Mouse (Mus musculus) cerebellum, postnatal 25 days (tissue): ENCODE results near the gene Pde2a.

Source experiments
- DNase-seq, 2 experiments: peaks; one replicate each; pipeline ENCODE4 v3.0.0; 2021; ENCODE audit warnings: mixed read lengths in 2 of 2

Pde2a gene

GRCm38 (mm10) chr7:101477200-101477599 lies 55.7 kb downstream of the Pde2a start:
- no peak for DNase-seq

DNA sequence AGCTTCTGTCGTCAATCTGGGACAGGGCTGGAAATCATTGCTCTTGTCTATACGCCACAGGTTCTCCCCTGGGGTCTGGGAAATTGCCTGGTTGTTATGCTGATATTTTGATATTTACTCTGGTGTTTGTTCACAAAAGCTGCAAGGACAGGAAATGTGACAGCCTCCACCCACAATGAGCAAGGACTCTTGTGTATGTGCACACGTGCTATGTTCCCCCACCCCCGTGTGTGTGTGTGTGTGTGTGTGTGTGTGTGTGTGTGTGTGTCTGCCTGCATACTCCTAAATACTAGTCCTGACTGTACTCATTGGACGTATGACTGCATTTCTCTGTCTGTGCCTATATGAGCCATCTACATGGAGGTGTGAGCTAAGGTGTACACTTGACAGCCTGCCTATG lies 56.6 kb downstream of the Pde2a start:
- no peak for DNase-seq

GRCm38 (mm10) chr7:101479841-101480240 lies 58.4 kb downstream of the Pde2a start:
- DNase-seq: peak in 1 of 2 experiments; percentile 45

- DNase-seq: no peak
These were observed 59.2 kb downstream of the Pde2a start for GRCm38 (mm10) chr7:101480671-101481070.

DNA sequence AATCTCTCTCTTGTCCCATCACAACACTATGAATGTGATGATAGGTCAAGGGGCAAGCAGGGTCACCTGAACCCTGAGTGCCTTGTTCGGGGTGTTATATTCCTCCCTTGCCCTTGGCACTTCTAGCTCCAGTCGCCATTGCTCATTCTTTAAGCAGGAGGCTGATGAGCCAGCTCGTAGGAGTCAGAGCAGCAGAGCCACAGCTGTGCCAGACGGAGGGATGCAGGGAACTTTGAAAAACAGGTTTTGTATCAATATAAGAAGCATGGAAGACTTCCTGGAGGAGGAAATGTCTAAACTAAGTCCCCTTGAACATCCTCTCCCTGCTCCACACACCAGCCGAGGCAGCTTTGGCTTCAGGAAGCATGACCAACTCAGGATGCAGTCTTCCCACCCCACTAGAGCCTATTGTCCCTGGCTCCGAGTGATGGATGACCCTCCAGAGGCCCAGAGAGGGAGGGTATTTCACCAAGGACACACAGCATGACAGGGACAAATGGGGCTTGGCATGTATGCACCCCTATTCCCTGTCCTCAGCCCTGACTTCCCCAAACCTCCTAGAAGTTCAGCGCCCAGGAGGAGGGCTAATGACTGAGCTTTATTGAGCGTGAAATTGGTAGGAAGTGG lies 60.5 kb downstream of the Pde2a start:
- no peak for DNase-seq

DNA sequence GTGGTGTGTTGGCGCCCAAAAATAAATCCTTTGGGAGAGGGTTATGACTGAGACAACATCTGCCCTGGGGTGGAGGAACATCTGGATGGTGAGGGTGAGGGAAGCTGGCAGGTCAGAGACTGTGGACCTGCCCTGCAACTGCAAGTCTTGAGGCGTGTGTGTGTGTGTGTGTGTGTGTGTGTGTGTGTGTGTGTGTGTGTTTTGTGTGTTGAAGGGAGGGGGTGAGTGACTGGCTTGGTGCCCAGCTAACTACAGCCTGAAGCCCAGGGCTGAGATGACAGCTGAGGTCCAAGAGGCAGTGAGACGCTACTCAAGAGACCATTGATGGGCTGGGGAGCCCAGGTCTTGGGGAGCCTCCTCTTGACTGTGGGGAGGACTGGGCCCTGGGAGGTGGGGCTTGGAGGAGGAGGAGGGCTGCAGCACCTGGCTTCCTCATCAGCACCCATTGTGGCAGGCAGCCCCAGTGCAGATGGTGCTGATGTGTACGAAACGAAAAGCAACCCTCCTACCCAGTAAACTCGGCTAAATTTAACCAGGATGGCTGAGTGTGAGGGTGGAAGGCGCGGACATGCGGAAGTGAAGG lies 61.1 kb downstream of the Pde2a start:
- DNase-seq: no peak

DNA sequence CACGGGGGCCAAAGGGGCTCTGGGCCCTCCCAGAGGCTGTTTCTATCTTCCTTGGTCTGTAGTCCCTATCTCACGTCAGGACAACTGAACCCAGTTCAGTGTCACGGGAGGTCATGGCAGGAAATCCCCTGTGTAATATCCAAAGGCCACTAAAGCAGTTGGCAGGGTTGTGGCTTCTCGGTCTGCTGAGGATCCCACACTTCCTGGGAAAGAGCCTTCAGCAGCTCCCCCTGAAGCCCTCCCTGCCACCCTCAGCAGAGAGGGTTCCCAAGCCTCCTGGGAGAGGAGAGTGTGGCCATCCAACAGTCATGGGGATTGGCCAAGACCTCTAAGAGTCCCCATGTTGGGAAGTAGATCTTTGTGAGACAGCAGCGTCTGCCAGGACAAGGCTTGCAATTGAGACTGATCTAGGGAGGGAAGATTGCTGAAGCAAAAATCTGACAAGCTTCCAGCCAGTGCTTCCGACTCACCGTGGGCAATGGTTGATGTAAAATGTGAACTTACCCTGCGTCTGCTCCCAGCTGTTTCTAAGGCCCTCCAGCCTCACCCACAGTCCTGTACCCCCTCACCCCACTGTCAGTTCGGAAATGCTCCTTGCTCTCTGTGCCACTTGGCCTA lies 62.1 kb downstream of the Pde2a start:
- no peak for DNase-seq

- no peak for DNase-seq
These were observed 65.6 kb downstream of the Pde2a start for GRCm38 (mm10) chr7:101487102-101487501.

- DNase-seq: no peak
These were observed 69.5 kb downstream of the Pde2a start for GRCm38 (mm10) chr7:101490952-101491351.

DNA sequence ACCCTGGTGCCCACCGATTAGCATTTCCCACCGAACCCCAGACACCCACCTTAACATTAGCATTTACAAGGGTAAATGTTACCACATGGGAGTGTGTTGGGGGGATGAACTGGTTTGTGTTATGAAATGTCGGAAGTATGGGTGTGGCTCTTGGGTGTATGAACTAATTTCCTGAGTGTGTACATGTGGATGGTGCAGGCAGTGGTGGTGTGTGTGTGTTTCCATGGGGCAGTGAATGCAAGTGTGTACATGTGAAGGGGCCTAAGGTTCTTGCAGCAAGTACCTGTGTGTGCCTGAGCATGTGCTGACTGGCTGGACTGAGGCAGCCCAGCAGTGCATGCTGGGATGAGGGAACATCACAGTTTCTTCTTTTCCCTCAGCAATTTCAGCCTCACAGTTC lies 76.9 kb downstream of the Pde2a start:
- no peak for DNase-seq

DNA sequence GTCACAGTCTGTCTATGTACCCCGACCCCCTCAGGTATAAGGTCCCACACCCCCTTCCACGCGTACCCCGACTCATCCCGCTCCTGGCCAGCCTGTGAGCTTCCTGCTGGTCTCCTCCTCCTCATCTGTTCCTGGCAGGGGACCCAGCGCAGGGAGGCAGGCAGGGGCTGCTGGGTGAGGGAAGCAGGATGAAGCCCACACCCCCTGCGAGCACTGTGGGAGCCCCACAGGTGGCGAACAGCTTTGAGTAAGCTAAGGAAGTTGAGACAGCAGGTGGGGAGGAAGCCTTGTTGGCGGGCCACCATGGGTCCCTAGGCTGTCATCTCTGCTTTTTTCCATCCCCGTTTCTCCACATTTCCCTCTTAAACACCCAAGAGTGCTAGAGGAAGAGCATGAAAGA lies 77.8 kb downstream of the Pde2a start:
- no peak for DNase-seq

DNA sequence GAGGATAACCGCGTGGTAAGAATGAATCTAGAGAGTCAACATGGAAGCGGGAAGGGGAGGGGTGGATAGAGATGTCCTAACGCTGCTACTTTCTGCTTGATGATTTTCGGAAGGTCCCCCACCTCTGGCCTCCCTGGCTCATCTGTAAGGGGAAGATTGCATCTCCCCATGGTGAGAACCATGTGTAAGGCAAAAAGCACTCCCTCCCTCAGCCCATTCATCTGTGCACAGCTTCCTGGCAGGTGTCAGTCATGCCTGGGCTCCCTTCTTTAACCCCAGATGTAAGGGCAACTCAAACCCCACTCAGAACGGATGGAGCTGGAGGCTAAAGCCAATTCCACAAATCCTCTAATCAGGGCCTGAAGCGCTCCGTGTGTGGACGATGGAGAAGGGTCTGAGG lies 78.2 kb downstream of the Pde2a start:
- no peak for DNase-seq

DNA sequence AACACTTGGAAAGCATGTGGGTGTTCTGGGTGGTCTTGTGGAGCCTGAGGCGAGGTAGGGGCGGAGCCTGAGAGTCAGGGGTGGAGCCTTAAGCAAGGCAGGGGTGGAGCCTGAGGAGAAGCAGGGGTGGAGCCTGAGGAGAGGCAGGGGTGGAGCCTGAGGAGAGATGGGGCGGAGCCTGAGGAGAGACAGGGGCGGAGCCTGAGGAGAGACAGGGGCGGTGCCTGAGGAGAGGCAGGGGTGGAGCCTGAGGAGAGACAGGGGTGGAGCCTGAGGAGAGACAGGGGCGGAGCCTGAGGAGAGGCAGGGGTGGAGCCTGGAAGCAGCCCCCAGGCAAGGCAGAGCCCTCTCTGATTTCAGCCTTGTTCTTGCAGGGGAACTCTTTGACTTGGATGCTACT lies 79.7 kb downstream of the Pde2a start:
- DNase-seq: no peak

DNA sequence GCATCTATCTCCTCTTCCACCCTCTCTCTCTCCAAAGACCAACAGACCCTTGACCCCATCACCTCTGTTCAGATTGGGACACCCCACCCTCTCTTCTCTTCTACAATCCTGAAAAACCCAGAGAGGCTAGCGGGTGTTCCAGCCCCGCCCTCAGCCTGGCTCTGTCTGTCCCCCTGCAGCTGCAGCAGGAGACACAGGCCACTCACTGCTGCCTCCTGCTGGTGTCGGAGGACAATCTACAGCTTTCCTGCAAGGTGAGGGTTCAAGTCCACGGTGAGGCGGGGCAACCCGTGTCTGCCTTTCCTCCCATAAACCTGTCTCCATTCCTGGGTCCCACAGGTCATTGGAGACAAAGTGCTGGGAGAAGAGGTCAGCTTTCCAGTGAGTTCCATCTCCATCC lies 80.2 kb downstream of the Pde2a start:
- DNase-seq: no peak

- peak; percentile 36 to 55 for DNase-seq
These were observed 81.9 kb downstream of the Pde2a start for GRCm38 (mm10) chr7:101503351-101503750.

- DNase-seq: no peak
These were observed 82.3 kb downstream of the Pde2a start for GRCm38 (mm10) chr7:101503803-101504202.

DNA sequence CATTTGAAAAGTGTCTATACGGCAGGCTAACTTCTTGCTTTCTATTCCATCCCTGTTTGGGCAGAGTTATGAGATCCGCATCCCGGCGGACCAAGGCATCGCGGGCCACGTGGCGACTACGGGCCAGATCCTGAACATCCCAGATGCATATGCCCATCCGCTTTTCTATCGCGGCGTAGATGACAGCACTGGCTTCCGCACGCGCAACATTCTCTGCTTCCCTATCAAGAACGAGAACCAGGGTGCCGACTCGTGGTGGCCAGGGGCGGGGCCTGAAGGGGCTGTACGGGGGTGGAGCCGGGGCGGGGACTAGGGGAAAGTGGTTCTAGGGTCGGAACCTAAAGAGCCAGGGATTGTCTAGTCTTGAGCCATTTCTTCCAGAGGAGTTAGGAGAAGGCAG lies 83.0 kb downstream of the Pde2a start:
- peak in 1 of 2 experiments; percentile 21 for DNase-seq

DNA sequence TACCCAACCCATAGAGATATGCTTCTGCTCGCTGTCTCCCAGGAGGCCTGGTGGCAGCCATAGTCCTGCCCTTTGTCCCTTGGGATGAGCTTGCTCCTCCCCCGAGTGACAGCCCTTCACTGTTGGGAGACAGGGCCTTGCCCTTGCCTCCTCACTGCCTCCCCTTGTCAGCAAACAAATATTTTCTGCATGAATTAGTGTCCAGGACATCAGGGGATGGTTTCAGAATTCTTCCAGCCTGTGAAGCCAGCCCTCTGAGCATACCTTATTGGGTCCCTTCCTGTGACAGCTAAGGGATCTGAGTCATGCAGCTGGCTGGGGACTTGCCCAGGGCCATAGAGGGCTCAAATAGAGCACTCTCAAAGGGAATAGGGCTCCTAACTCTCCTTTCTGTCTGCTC lies 87.7 kb downstream of the Pde2a start:
- no peak for DNase-seq

GRCm38 (mm10) chr7:101513655-101514054 lies 92.2 kb downstream of the Pde2a start:
- peak; percentile 81 to 88 for DNase-seq

DNA sequence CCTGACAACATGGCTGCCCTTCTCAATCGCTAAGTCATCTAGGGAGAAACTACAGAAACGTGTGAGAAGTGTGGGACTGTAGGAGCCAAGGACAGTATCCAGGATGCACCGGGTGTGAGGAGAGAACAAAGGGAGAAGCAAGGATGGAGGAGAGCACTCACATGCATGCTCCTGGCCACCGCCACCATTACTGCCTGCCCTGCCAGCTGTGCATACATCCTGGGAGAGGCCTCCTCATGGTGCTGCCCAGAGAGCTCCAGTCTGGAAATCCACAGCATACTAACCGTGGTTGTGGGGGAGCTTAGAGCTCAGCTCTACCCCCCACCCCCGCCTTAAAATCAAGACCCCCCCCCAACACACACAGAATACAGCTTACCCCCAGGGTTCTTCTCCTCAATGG lies 93.3 kb downstream of the Pde2a start:
- no peak for DNase-seq

GRCm38 (mm10) chr7:101515295-101515694 lies 93.8 kb downstream of the Pde2a start:
- no peak for DNase-seq

DNA sequence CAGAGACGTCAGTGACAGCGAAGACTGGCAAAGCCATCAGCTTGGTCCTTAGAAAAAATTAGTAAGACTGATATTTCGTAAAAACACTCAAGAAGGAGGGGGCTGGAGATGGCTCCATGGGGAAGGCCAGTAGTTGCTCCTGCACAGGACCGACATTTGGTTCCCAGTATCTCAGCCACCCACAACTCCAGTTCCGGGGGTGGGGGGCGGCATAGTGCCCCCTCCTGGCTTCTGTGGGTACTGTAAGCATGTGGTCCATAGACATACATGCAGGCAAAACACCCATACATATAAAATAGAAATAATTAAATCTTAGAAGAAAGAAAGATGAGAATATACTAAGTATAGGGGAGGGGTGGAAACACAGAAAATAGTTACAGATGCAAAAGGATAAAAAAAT lies 95.0 kb downstream of the Pde2a start:
- no peak for DNase-seq

- no peak for DNase-seq
These were observed 100.2 kb downstream of the Pde2a start for GRCm38 (mm10) chr7:101521696-101522095.

- no peak for DNase-seq
These were observed 101.7 kb downstream of the Pde2a start for GRCm38 (mm10) chr7:101523205-101523604.

DNA sequence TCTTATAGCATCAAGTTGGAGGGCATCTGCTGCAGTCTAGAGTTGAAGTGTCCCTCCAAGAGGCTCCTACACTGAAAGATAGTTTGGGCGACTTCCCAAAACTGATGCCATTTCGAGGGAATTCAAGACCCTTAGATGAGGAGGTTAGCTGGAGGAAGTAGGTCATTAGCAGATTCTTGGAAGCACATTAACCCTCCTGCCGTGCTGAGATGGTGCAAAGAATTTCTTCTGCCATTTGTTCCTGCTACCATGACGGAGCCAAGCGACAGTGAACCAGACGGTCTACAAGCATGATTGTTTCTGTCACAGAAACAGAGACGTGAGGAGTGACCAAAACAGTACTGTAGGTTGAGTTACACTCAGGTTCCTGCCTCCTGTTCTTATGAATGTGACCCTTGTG lies 105.0 kb downstream of the Pde2a start:
- DNase-seq: no peak
